Mouse (Mus musculus): ENCODE measurements around the gene Ywhaq. TPM values are rescaled to one million over a fixed set of nuclear protein-coding genes. Genes with fewer than 3 reads are reported as not detected.

Ywhaq gene
- 1,122 TPM for polyA plus RNA-seq (2014; fragmentation: Illumina TruSeq; extraction: RNeasy Lipid Tissue Mini Kit (QIAGEN cat#74804))

GRCm38 (mm10) chr12:21417100-21418070 is at the start of gene Ywhaq:
Gene Ywhaq, minus strand, starts transcription at chr12:21417637.

GRCm38 (mm10) chr12:21373100-21373819 is 44.2 kb downstream of the Ywhaq start, which contains the start of gene Adam17:
Gene Adam17, minus strand, starts transcription at chr12:21373632.

Other genes with a start within 250 kb of the Ywhaq start
- 87.9 TPM for gene Cpsf3, start 132.2 kb downstream of the Ywhaq start, polyA plus RNA-seq (2014; fragmentation: Illumina TruSeq; extraction: RNeasy Lipid Tissue Mini Kit (QIAGEN cat#74804))
- gene Itgb1bp1, start 131.4 kb downstream of the Ywhaq start, polyA plus RNA-seq (2014; fragmentation: Illumina TruSeq; extraction: RNeasy Lipid Tissue Mini Kit (QIAGEN cat#74804)) = 13.3 TPM
- gene Iah1, start 101.2 kb downstream of the Ywhaq start, polyA plus RNA-seq (2014; fragmentation: Illumina TruSeq; extraction: RNeasy Lipid Tissue Mini Kit (QIAGEN cat#74804)) = 28.1 TPM
- gene Adam17, start 44.0 kb downstream of the Ywhaq start, polyA plus RNA-seq (2014; fragmentation: Illumina TruSeq; extraction: RNeasy Lipid Tissue Mini Kit (QIAGEN cat#74804)) = 124 TPM

Measured in ovary, adult 10 weeks (tissue).